Mouse (Mus musculus): ENCODE results near the gene Smarca2.

DNA sequence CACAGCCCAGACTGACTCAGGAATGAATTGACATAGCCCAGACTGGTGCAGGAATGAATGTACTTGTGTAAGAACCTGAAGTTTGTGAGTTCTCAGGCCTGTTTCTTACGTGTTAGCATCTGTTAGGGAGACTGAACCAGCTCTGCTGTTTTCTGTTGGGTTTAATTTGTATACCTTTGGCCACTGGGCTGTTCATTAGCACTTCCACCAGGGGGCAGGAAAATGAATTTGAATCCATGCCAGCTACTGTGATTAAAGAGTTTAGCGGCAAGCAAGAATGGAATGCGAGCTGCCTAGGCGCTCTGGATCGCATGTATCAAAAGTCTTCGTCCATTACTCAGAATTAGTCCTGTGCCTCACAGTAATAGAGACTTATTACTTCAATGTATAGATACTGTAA lies 113.4 kb downstream of the Smarca2 start:
- TF ChIP-seq MAX (IDR thresholded peaks at IDR 0.05; ENCODE audit: low read depth) (no peak), POLR2A (IDR thresholded peaks at IDR 0.05; ENCODE audit: insufficient read length, low read depth) (no peak), CEBPB (IDR thresholded peaks at IDR 0.05; ENCODE audit: insufficient read depth, poor library complexity, severe bottlenecking) (no peak), MYOG (IDR thresholded peaks at IDR 0.05; ENCODE audit: control insufficient read depth in 1 of 3, insufficient read depth in 1 of 3, insufficient read length in 2 of 3, low read depth in 2 of 3) (no peak), POLR2AphosphoS2 (IDR thresholded peaks at IDR 0.05; ENCODE audit: insufficient read length, low read depth) (no peak), E2F4 (IDR thresholded peaks at IDR 0.05; ENCODE audit: insufficient read depth) (no peak), USF1 (IDR thresholded peaks at IDR 0.05; ENCODE audit: low read depth) (no peak), MYOD1 (IDR thresholded peaks at IDR 0.05; ENCODE audit: control insufficient read depth in 1 of 3, insufficient read length in 2 of 3, low read depth in 2 of 3) (no peak), REST (IDR thresholded peaks at IDR 0.05; ENCODE audit: insufficient read depth, insufficient read length) (no peak), SRF (IDR thresholded peaks at IDR 0.05; ENCODE audit: control insufficient read depth, insufficient read length, low read depth) (no peak), TCF12 (IDR thresholded peaks at IDR 0.05; ENCODE audit: insufficient read depth, poor library complexity, severe bottlenecking) (no peak), TCF3 (IDR thresholded peaks at IDR 0.05; ENCODE audit: insufficient read length, low read depth) (no peak)

Measured in myocyte (in vitro differentiated cells).